Mouse (Mus musculus) forebrain, embryonic 10.5 days (tissue): Measurements from ENCODE around the gene Pi4kb. TPM values are rescaled to one million over a fixed set of nuclear protein-coding genes. Genes with fewer than 3 reads are reported as not detected.
"Not testable (repeated sequence)": the region's sequence is repeated elsewhere in the genome, so short reads cannot be mapped to it uniquely, and the experiment has no call there.

Source experiments
- DNase-seq: peaks from one replicate; pipeline ENCODE4 v3.0.0-alpha.2; 2017; ENCODE audit warnings: low spot score; ENCODE audit errors: extremely low spot score
- H3K27ac ChIP-seq: fragments of 300-500 bp; sonication (generic); 2 replicates; pipeline ENCODE4 v1.5.1; 2016; ENCODE audit warnings: mild to moderate bottlenecking
- H3K27me3 ChIP-seq: fragments of 300-500 bp; sonication (generic); 2 replicates; pipeline ENCODE4 v1.6.1; 2016; ENCODE audit warnings: mild to moderate bottlenecking; ENCODE audit not compliant: poor library complexity, severe bottlenecking
- H3K36me3 ChIP-seq: fragments of 300-500 bp; sonication (generic); replicated peaks from 2 replicates; pipeline ENCODE4 v1.6.1; 2016; ENCODE audit warnings: mild to moderate bottlenecking, moderate library complexity
- H3K4me1 ChIP-seq: fragments of 300-500 bp; sonication (generic); 2 replicates; pipeline ENCODE4 v1.6.1; 2016
- H3K4me3 ChIP-seq: fragments of 300-500 bp; sonication (generic); 2 replicates; pipeline ENCODE4 v1.5.1; 2016; ENCODE audit warnings: mild to moderate bottlenecking, moderate library complexity
- H3K9me3 ChIP-seq: fragments of 300-500 bp; sonication (generic); 2 replicates; pipeline ENCODE4 v1.6.1; 2016; ENCODE audit warnings: mild to moderate bottlenecking, moderate library complexity
- WGBS: fragments of 180-500 bp; shearing (Covaris S2); methylation state at CpG from one replicate; pipeline ENCODE4 v1.1.7; 2016; 5-methylcytosine and 5-hydroxymethylcytosine counted together
- polyA plus RNA-seq: library from polyadenylated mRNA; unstranded; fragments of >200 nt; fragmentation: Nextera tagmentation; extraction: Ambion mirVana; gene quantifications from 2 replicates; pipeline ENCODE4 v1.2.1, GENCODE M21; 2016

Gene Pi4kb
- polyA plus RNA-seq, 1 experiment from 2014 or later = 20.1 TPM

DNA sequence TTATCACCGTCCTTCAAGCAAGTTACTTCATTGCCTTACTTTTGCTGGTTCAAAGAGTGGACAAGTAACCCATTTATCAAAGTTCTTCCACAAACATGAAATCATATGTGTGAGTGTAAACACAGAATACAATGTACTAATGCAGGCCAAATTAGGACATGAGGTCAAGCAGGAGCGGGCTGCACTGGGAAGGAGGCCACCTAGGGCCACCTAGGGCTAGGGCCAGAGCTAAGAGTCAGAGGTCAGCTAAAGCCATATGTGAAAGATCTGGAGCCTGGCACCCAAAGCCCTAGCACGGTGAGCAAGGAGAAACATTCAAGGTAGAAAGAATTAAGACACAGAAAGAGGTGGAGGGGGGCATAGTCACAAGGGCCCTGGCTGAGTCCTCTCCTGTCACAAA is 38.5 kb downstream of the Pi4kb start:
- DNase-seq = no peak
- no peaks in the 10 kb centered on the region for H3K27me3 ChIP-seq
- peak overlapping the region; percentile 89 for H3K4me3 ChIP-seq
- peaks cover 41% of the 10 kb centered on the region for H3K4me1 ChIP-seq
- no peaks in the 10 kb centered on the region for H3K9me3 ChIP-seq
- 84% methylated on average over 3 of the region's 3 CpGs for WGBS
- peaks cover 55% of the 10 kb centered on the region for H3K36me3 ChIP-seq
- H3K27ac ChIP-seq = 0 out of 2 replicates have a peak overlapping the region, but pooled peaks have one; percentile 16

DNA sequence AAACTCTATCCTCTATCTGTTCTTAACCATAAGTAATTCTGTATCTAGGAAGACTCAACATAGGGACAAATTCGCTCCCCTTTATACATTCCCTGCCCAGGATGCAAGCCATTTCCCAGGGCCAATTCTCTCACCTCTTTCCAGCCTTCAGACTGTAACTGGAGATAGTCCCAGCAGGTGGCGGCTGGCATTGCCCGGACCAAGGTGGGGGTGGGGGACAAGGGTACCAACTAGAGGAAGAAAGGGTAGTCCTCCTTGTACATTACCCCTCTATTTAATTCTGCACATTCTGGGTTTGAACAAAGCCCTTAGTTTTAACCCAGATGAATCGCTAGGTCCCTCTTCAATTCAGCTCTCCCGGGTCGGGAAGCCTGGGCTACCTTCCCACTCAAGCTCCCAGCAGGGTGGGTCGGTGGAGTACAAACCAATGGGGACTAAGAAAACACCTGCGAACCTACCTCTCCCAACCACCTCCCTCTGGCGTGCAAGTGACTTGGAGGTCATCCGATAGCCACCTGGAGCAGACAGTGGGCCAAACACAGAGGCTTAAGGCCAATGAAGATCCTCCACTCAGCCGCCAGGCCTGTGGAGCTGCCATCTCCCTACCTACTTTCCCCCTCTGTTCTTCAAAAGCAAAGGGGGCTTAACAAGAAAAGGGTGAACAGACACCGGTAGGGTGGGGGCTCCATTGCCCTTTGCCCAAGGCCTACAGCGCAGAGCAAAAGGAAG is 39.3 kb downstream of the Pi4kb start:
- no peaks in the 10 kb centered on the region for H3K27me3 ChIP-seq
- H3K36me3 ChIP-seq = peaks cover 46% of the 10 kb centered on the region
- no peak for DNase-seq
- H3K4me3 ChIP-seq = peak overlapping the region; percentile 89
- H3K27ac ChIP-seq = peak overlapping the region; percentile 95
- peaks cover 34% of the 10 kb centered on the region for H3K4me1 ChIP-seq
- no peaks in the 10 kb centered on the region for H3K9me3 ChIP-seq
- 12% methylated on average over 13 of the region's 13 CpGs for WGBS

DNA sequence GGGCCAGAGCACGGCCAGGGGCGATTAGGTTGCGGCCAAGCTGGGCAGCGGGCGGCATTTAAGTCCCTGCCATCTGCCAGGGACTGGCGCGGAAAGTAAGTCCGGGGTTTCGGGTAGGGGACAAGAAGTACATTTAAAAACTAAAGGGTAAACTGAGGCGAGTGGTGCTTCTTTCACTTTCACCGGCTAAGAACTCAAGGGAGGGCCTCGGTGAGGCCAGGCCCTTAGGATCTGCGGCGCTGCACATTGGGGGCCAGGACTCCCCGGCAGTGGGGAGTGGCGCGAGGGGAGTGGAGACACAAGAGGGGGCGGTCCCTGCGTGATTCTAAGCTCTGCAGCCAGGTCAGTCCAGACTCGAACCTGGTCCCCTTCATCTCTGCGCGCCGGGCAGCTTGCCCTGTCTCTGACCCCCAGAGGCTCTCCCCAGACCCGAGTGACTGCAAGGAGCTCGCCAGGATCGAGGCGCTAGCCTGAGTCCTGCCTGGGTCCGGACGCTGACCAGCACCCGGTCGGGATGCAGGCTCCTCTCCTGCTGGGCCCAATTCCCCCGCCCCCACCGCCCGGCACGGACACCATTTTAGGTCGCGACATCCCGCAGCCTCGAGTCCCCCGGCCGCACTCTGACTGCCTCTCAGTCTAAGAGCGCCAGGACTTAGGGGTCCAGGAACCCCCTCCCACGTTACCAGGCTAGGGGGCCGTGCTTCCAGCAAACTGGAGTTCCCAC is 40.1 kb downstream of the Pi4kb start:
- peak overlapping the region; percentile 89 for H3K4me3 ChIP-seq
- under 1% methylated on average over 44 of the region's 44 CpGs for WGBS
- no peaks in the 10 kb centered on the region for H3K9me3 ChIP-seq
- peaks cover 34% of the 10 kb centered on the region for H3K4me1 ChIP-seq
- H3K27me3 ChIP-seq = no peaks in the 10 kb centered on the region
- peaks cover 39% of the 10 kb centered on the region for H3K36me3 ChIP-seq
- peak overlapping the region; percentile 95 for H3K27ac ChIP-seq
- DNase-seq = peak; percentile 72

DNA sequence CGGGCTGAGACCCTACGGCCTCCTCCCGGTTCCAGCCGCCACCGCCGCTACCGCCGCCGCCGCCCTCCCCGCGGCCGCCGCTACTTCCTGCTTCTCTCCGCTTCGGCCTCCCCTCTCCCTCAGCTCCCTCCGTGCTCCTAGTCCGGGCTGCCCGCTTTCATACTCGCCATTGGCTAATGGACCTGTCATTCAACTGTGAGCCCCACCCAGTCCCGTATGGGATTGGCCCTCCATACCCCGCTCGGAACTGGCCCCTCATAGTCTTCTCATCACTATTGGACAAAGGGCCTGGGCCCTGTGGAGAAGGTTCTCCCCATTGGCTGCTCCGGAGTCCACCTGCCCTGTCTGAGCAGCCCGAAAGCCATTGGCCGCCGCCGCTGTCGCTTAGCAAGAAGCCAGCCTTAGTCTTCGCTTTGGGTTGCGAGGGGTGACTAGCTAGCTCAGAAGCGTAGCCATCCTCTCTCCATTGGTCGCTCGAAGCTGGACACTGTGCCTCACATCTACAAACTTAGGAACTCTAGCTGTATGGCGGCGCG is 40.9 kb downstream of the Pi4kb start, which contains the start of gene Zfp687:
Zfp687 (minus strand) TSS at position 112 of the 536 bp plus-strand sequence.
- peaks cover 33% of the 10 kb centered on the region for H3K36me3 ChIP-seq
- H3K9me3 ChIP-seq = no peaks in the 10 kb centered on the region
- peaks cover 34% of the 10 kb centered on the region for H3K4me1 ChIP-seq
- DNase-seq = peak; percentile 98
- peak within 1 kb of the TSS; percentile 89 for H3K4me3 ChIP-seq
- under 1% methylated on average over 33 of the region's 37 CpGs for WGBS
- H3K27ac ChIP-seq = peak within 1 kb of the TSS; percentile 95
- H3K27me3 ChIP-seq = no peaks in the 10 kb centered on the region

DNA sequence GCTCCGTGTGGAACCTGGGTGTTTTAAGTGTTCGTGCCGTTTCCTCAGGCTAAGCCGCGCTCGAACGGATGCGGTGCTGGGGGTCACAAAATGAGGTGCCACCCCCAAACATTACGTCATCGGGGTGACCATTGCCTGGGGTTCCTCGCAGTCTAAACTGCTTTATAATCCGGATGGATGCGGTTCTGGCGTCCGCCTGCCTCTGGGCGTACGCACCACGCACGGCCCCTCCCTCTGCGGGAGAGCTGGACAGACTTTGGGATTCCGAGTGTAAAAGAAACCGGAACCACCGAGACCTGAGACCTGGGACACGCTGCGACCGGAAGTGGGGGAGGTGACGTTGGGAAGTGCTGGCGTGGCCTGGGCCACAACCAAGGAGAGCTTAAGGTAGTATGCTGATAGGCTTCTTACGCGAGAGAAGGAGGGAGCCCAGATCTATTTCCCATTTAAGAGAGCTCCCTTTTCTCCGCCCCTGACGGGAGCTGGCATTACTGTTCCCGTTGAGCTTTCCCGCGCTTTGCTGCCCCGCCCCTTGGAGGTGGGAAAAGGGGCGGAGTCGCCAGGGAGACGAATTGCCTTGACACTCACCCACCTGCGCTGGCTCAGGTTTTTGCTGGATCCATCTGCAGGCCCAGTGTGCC is 41.5 kb downstream of the Pi4kb start:
- WGBS = under 1% methylated on average over 40 of the region's 40 CpGs
- Histone ChIP-seq H3K9me3 (no peaks in the 10 kb centered on the region), H3K4me3 (peak overlapping the region; percentile 89), H3K27me3 (no peaks in the 10 kb centered on the region), H3K4me1 (peaks cover 34% of the 10 kb centered on the region), H3K36me3 (peaks cover 29% of the 10 kb centered on the region), H3K27ac (peak overlapping the region; percentile 95)
- DNase-seq = peak; percentile 90

DNA sequence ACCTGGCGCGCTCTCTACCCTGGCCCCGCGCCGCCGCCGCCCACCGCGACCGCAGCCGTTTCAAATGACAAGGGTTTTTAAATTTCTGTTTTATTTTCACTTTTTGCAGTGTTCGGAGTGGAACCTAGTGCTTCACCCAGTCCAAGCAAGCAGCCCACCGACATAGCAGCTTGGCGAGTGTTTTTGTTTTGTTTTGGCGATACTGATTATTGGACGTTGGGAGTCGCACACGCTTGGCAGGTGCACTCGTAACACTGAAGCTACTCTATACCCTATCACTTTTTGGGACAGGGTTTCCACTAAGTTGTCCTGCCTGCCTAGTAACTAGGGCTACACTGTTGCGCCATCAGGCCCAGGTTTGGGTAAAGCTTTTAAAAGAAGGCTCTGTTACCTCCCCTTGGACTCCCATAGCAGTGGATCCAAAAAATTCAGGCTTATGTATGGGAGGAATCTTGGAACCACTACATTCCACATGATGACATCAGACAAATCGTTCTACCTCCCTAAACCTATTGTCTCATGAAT is 42.1 kb downstream of the Pi4kb start:
- Histone ChIP-seq H3K27me3 (no peaks in the 10 kb centered on the region), H3K4me3 (peak overlapping the region; percentile 89), H3K4me1 (peaks cover 34% of the 10 kb centered on the region), H3K36me3 (peaks cover 23% of the 10 kb centered on the region), H3K9me3 (no peaks in the 10 kb centered on the region), H3K27ac (peak overlapping the region; percentile 95)
- DNase-seq = no peak
- WGBS = 5% methylated on average over 21 of the region's 21 CpGs

DNA sequence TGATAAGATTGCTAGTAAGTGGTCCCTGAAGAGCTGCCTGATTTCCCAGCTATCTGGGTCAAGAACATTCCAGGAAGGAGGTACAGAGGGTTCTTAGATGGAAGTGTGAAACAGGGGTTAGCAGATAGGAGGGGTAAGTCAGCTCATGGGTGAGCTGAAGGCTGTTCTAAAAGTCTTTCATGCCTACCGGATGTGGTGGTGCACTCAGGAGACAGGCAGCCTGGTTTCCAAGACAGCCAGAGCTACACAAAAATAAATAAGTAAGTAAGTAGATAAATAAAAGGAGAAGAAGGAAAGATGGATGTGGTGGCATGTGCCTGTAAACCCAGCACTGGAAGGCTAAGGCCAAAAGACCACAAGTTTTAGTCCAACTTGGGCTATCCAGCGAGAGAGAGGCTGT is 44.2 kb downstream of the Pi4kb start:
- Histone ChIP-seq H3K27ac (no peak overlapping the region), H3K4me3 (no peak overlapping the region), H3K9me3 (no peaks in the 10 kb centered on the region), H3K27me3 (no peaks in the 10 kb centered on the region), H3K4me1 (peaks cover 23% of the 10 kb centered on the region), H3K36me3 (peaks cover 4% of the 10 kb centered on the region; the same call in 1 of the 2 replicates)
- 88% methylated on average over 2 of the region's 2 CpGs for WGBS
- no peak for DNase-seq

DNA sequence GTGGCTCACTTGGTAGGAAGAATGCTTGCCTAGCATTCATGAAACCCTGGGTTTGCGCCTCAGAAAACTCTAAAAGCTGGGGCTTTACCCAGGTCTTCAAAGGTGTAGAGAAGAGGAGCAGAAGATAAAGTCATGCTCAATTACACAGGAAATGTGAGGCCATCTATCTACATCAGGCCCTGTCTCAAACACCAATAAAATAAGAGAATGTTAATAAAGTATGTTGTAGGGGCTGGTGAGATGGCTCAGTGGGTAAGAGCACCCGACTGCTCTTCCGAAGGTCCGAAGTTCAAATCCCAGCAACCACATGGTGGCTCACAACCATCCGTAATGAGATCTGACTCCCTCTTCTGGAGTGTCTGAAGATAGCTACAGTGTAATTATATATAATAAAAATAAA is 46.4 kb downstream of the Pi4kb start:
- WGBS = 93% methylated on average over 5 of the region's 5 CpGs
- not testable (repeated sequence) for H3K27me3 ChIP-seq, H3K27ac ChIP-seq, DNase-seq, H3K9me3 ChIP-seq, H3K36me3 ChIP-seq, H3K4me3 ChIP-seq
- peaks cover 31% of the 10 kb centered on the region for H3K4me1 ChIP-seq

DNA sequence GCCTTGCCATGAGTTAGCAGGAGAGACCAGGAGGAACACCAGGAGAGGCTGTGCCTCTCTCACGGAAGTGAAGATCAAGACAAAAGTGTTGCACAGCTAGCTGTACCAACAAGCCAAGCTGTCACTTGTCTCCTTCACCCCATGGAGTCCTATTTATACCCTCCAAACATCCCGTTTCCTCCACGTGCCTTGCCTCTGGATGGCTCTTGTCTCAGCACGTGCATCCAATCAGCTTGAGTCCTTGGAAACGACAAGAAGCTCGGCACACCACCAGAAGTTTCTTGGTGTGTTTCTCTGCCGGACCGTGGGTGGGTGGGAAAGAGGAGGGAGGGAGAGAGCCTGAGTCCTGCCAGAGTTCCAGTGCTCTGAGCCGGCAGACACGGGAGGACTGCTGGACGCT is 50.0 kb downstream of the Pi4kb start:
- peak overlapping the region; percentile 44; the same call in 1 of the 2 replicates for H3K27ac ChIP-seq
- DNase-seq = no peak
- WGBS = 41% methylated on average over 11 of the region's 11 CpGs
- no peak overlapping the region for H3K4me3 ChIP-seq
- H3K27me3 ChIP-seq = no peaks in the 10 kb centered on the region
- no peaks in the 10 kb centered on the region for H3K9me3 ChIP-seq
- H3K36me3 ChIP-seq = peaks cover 9% of the 10 kb centered on the region; the same call in 1 of the 2 replicates
- H3K4me1 ChIP-seq = peaks cover 30% of the 10 kb centered on the region

DNA sequence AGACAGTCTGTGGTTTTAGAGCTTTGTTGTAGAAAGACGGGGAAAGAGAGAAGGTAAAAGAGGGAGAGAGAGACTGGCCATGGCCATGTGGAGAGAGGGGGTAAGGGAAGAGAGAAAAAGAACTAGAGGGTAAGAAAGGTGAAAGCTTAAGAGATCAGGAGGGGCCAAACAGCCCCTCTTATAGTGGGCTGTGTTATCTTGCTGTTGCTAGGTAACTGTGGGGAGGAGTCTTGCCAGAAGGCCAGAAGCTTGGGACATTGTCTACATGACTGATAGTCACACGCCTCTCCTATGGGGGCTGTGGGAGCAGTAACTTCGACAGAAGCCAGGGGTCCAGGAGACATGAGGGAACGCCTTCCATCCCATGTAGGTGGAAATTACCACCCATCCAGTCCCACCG is 50.7 kb downstream of the Pi4kb start:
- H3K9me3 ChIP-seq = no peaks in the 10 kb centered on the region
- H3K4me1 ChIP-seq = peaks cover 30% of the 10 kb centered on the region
- WGBS = 63% methylated on average over 5 of the region's 5 CpGs
- H3K27me3 ChIP-seq = no peaks in the 10 kb centered on the region
- peak overlapping the region; percentile 44; the same call in 1 of the 2 replicates for H3K27ac ChIP-seq
- no peak for DNase-seq
- no peak overlapping the region for H3K4me3 ChIP-seq
- peaks cover 16% of the 10 kb centered on the region for H3K36me3 ChIP-seq

DNA sequence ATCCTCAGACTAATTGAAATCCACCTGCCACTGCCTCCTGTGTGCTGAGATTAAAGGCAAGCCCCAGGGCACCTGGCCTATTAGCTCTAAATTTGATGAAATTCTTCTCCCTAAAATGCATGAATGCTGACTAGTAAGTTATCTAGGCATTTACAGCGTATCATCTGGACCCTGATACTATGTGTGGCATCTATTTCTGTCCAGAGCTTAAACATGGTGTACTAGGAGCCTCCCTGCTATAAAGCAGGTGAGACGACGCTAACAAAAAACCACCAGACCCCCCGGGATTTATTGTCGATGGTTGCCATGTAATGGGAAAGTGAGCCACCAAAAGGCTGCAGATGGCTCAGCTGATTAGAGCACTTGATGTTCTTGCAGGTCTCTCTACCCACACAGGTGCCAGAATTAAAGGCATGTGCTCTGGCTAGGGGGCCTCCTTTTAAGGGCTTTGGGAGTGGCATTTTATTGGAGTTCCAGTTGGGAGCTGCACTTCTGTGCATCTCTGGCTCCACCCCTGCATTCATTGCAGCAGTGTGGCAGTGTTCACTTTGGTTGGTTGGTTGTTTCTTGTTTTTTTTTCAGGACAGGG is 52.6 kb downstream of the Pi4kb start:
- no peak overlapping the region for H3K27ac ChIP-seq
- H3K9me3 ChIP-seq = no peaks in the 10 kb centered on the region

DNA sequence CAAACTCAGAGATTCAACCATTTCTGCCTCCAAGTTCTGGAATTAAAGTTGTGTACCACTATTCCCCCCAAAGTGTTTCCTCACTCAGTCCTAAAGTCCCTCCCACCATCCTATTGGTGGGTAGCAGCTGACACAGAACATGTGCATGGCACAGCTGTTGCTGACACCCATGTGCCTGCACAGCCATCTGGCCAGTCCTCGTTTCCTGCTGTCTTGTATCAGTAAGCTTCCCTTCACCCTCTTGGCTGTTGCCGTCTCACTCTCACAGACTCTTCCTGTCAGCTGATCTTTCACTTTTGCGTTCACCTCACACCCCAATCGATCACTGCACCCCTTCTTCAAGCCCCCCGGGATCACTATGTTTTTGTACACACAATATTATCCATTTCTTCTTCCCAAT is 53.2 kb downstream of the Pi4kb start:
- peaks cover 36% of the 10 kb centered on the region for H3K36me3 ChIP-seq
- no peak overlapping the region for H3K4me3 ChIP-seq
- H3K27me3 ChIP-seq = no peaks in the 10 kb centered on the region
- peaks cover 30% of the 10 kb centered on the region for H3K4me1 ChIP-seq
- WGBS = 78% methylated on average over 5 of the region's 5 CpGs
- no peaks in the 10 kb centered on the region for H3K9me3 ChIP-seq
- no peak for DNase-seq
- H3K27ac ChIP-seq = no peak overlapping the region

More for the DNA sequence above, 52.6 kb downstream of the Pi4kb start:
- Histone ChIP-seq H3K4me3 (no peak overlapping the region), H3K36me3 (peaks cover 31% of the 10 kb centered on the region), H3K27me3 (no peaks in the 10 kb centered on the region), H3K4me1 (peaks cover 30% of the 10 kb centered on the region)
- 66% methylated on average over 5 of the region's 5 CpGs for WGBS
- no peak for DNase-seq
